Mouse (Mus musculus) embryonic fibroblast, embryonic 13.5 days (primary cell): ENCODE measurements around the gene Slc33a1.
A peak's percentile ranks its signal among the peaks of the same experiment; 100 is the strongest.

Experiments
- CTCF ChIP-seq: IDR thresholded peaks from 2 replicates; pipeline ENCODE4 v1.5.1; 2011; ENCODE audit warnings: mild to moderate bottlenecking, control low read depth, low read length, moderate library complexity, borderline replicate concordance; ENCODE audit not compliant: insufficient read depth
- POLR2A ChIP-seq: IDR thresholded peaks from 2 replicates; pipeline ENCODE4 v1.6.1; 2011; ENCODE audit warnings: low read depth, mild to moderate bottlenecking, control low read depth, low read length, moderate library complexity

DNA sequence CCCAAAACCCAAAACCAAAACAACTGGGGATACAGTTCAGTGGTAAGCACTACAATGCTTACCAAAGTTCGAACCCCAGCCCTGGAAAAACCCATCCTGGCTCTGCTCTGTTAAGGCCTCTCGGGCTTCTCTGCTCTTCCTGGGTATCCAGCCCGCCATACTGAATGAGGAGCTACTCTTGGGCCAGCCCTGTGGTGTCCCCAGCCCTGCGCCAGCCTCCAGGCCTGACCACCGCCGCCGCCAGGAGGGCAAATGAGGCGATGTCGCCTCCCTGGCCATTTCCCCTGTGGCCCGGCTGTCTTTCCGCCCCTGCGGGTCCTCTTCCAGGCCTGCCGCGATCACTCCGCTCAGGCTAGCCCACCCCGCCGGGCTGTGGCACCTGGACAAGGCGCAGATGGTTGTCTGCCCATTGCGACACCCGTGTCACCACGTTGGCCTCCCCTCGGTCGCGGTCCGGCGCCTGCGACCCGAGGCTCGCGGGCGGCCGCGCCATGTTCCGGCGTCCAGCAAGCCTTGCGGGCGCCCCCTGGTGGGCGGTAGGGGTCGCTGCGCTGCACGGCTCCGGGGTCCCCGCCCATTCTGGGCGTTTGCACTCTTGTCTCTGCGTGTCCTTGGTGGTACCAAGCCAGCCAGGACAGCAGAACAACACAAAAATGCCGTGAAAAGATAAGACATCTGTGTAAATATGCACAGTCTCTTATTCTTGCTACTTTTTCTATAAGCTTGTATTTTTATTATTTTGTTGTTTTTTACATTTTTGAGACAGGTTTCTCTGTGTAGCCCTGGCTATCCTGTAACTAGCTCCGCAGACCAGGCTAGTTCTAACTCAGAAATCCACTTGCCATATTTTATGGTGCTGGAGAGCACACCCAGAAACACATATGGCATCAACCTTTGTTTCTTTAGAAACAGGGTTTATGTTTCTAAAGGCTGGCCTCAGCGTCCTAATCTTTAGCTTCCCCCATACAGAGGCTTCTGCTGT lies 35.4 kb downstream of the Slc33a1 start, which contains the start of gene E130311K13Rik:
- TF ChIP-seq CTCF (peak; percentile 40; the same call in 1 of the 2 replicates), POLR2A (peak; percentile 83)
